Mouse (Mus musculus): Measurements from ENCODE around the gene Ifnz.

- TF ChIP-seq CTCF (IDR thresholded peaks at IDR 0.05; ENCODE audit: extremely low read depth, insufficient read depth, insufficient read length, insufficient replicate concordance) (no peak), POLR2A (IDR thresholded peaks at IDR 0.05; ENCODE audit: low read depth, low read length) (no peak)
These were observed 40.5 kb upstream of the Ifnz start for GRCm38 (mm10) chr4:88741426-88741825.

Data from spleen, adult 2 months (tissue).